Mouse (Mus musculus): ENCODE measurements around the gene Ccn1. TPM values are rescaled to one million over a fixed set of nuclear protein-coding genes. Genes with fewer than 3 reads are reported as not detected.

Ccn1 gene
- 10 to 100 TPM in 1 of 2 experiments, 1 to 10 TPM in 1; 3.1 to 19.7 TPM for total RNA-seq (2021)

GRCm38 (mm10) chr3:145649852-145650202 lies at the start of gene Ccn1:
Ccn1 (minus strand) TSS chr3:145649981.
- intact Hi-C loops (cut with DNase I) = loop anchor here (5.0 to 10.0 kb wide), 2 partner anchors 182 to 255 kb away; no protein-coding TSS in a partner anchor
- peak; percentile 71 to 72 for DNase-seq (ENCODE audit: low spot score in 2 of 2)

GRCm38 (mm10) chr3:145693361-145693760 lies 43.6 kb upstream of the Ccn1 start:
- no peak for DNase-seq (ENCODE audit: low spot score in 2 of 2)
- intact Hi-C loops (cut with DNase I) = no loop called here

GRCm38 (mm10) chr3:145692037-145692436 lies 42.3 kb upstream of the Ccn1 start:
- intact Hi-C loops (cut with DNase I) = no loop called here
- no peak for DNase-seq (ENCODE audit: low spot score in 2 of 2)

GRCm38 (mm10) chr3:145691415-145691814 lies 41.6 kb upstream of the Ccn1 start:
- DNase-seq (ENCODE audit: low spot score in 2 of 2) = no peak
- intact Hi-C loops (cut with DNase I) = no loop called here

- DNase-seq (ENCODE audit: low spot score in 2 of 2) = no peak
- intact Hi-C loops (cut with DNase I) = no loop called here
Measured at GRCm38 (mm10) chr3:145689271-145689670, 39.5 kb upstream of the Ccn1 start.

GRCm38 (mm10) chr3:145687836-145688235 lies 38.1 kb upstream of the Ccn1 start:
- DNase-seq (ENCODE audit: low spot score in 2 of 2) = no peak
- intact Hi-C loops (cut with DNase I) = no loop called here

GRCm38 (mm10) chr3:145684604-145685441 lies 35.0 kb upstream of the Ccn1 start:
- DNase-seq (ENCODE audit: low spot score in 2 of 2) = no peak
- intact Hi-C loops (cut with DNase I) = no loop called here

GRCm38 (mm10) chr3:145684201-145684600 lies 34.4 kb upstream of the Ccn1 start:
- no peak for DNase-seq (ENCODE audit: low spot score in 2 of 2)
- intact Hi-C loops (cut with DNase I) = no loop called here

- peak; percentile 13 to 20 for DNase-seq (ENCODE audit: low spot score in 2 of 2)
Measured at GRCm38 (mm10) chr3:145681348-145681935, 31.7 kb upstream of the Ccn1 start.

GRCm38 (mm10) chr3:145680686-145681085 lies 30.9 kb upstream of the Ccn1 start:
- no peak for DNase-seq (ENCODE audit: low spot score in 2 of 2)
- intact Hi-C loops (cut with DNase I) = no loop called here

More at GRCm38 (mm10) chr3:145681348-145681935, 31.7 kb upstream of the Ccn1 start:
- intact Hi-C loops (cut with DNase I) = no loop called here

- intact Hi-C loops (cut with DNase I) = no loop called here
- DNase-seq (ENCODE audit: low spot score in 2 of 2) = no peak
Measured at GRCm38 (mm10) chr3:145676212-145676611, 26.4 kb upstream of the Ccn1 start.

GRCm38 (mm10) chr3:145674815-145675214 lies 25.0 kb upstream of the Ccn1 start:
- intact Hi-C loops (cut with DNase I) = no loop called here

GRCm38 (mm10) chr3:145666383-145666782 lies 16.6 kb upstream of the Ccn1 start:
- no peak for DNase-seq (ENCODE audit: low spot score in 2 of 2)
- intact Hi-C loops (cut with DNase I) = no loop called here

More at GRCm38 (mm10) chr3:145674815-145675214, 25.0 kb upstream of the Ccn1 start:
- no peak for DNase-seq (ENCODE audit: low spot score in 2 of 2)

GRCm38 (mm10) chr3:145656993-145657713 lies 7.4 kb upstream of the Ccn1 start:
- DNase-seq (ENCODE audit: low spot score in 2 of 2) = no peak

GRCm38 (mm10) chr3:145654944-145655343 lies 5.2 kb upstream of the Ccn1 start:
- intact Hi-C loops (cut with DNase I) = loop anchor here (5.0 kb wide), 1 partner anchor 177 kb away; no protein-coding TSS in a partner anchor
- DNase-seq (ENCODE audit: low spot score in 2 of 2) = no peak

More at GRCm38 (mm10) chr3:145656993-145657713, 7.4 kb upstream of the Ccn1 start:
- intact Hi-C loops (cut with DNase I) = no loop called here

- intact Hi-C loops (cut with DNase I) = loop anchor here (5.0 kb wide), 1 partner anchor 178 kb away; no protein-coding TSS in a partner anchor
- no peak for DNase-seq (ENCODE audit: low spot score in 2 of 2)
Measured at GRCm38 (mm10) chr3:145654028-145654427, 4.2 kb upstream of the Ccn1 start.

GRCm38 (mm10) chr3:145653191-145653940 lies 3.6 kb upstream of the Ccn1 start:
- intact Hi-C loops (cut with DNase I) = loop anchor here (2.0 to 5.0 kb wide), 2 partner anchors 105 to 179 kb away; partner anchors contain the start of gene Ddah1
- DNase-seq (ENCODE audit: low spot score in 2 of 2) = peak; percentile 70 to 73

GRCm38 (mm10) chr3:145652322-145653131 lies 2.7 kb upstream of the Ccn1 start:
- intact Hi-C loops (cut with DNase I) = loop anchor here (2.0 to 5.0 kb wide), 2 partner anchors 106 to 180 kb away; partner anchors contain the start of gene Ddah1

More at GRCm38 (mm10) chr3:145652322-145653131, 2.7 kb upstream of the Ccn1 start:
- peak in 1 of 2 experiments; percentile 25 for DNase-seq (ENCODE audit: low spot score in 2 of 2)

Data from left cerebral cortex, postnatal 36 days (tissue).